Mouse (Mus musculus) frontal cortex, adult 2 months (tissue): Measurements from ENCODE around the gene Cavin4. TPM values are rescaled to one million over a fixed set of nuclear protein-coding genes. Genes with fewer than 3 reads are reported as not detected.
A peak's percentile ranks its signal among the peaks of the same experiment; 100 is the strongest.

Experiments used
- DNase-seq, 2 experiments: peaks; one replicate each; pipeline ENCODE4 v3.0.0; 2022; ENCODE audit warnings: low spot score in 1 of 2; ENCODE audit errors: extremely low spot score in 1 of 2
- polyA plus RNA-seq: library from polyadenylated mRNA; depleted of rRNA; stranded (reverse); fragments of >200 nt; gene quantifications from 2 replicates; pipeline ENCODE4 v1.2.3, GENCODE M21; 2012; rRNA removed

Gene Cavin4
- 1.1 and 1.4 TPM in 2 replicates for polyA plus RNA-seq

GRCm38 (mm10) chr4:48663271-48663670 is at the start of gene Cavin4:
Cavin4 (plus strand) TSS chr4:48663514.
- no peak for DNase-seq

- no peak for DNase-seq
Measured at GRCm38 (mm10) chr4:48615483-48615882, 47.8 kb upstream of the Cavin4 start.

- no peak for DNase-seq
Measured at GRCm38 (mm10) chr4:48617201-48617600, 46.1 kb upstream of the Cavin4 start.

GRCm38 (mm10) chr4:48620121-48620520 is 43.2 kb upstream of the Cavin4 start:
- no peak for DNase-seq

- no peak for DNase-seq
Measured at GRCm38 (mm10) chr4:48622246-48622645, 41.1 kb upstream of the Cavin4 start.

- no peak for DNase-seq
Measured at GRCm38 (mm10) chr4:48622946-48623345, 40.4 kb upstream of the Cavin4 start.

GRCm38 (mm10) chr4:48624961-48625360 is 38.4 kb upstream of the Cavin4 start:
- DNase-seq, result no peak

- no peak for DNase-seq
Measured at GRCm38 (mm10) chr4:48625836-48626235, 37.5 kb upstream of the Cavin4 start.

GRCm38 (mm10) chr4:48629445-48629844 is 33.9 kb upstream of the Cavin4 start:
- DNase-seq, result peak in 1 of 2 experiments; percentile 31

- DNase-seq, result no peak
Measured at GRCm38 (mm10) chr4:48633529-48633928, 29.8 kb upstream of the Cavin4 start.

GRCm38 (mm10) chr4:48634058-48634457 is 29.3 kb upstream of the Cavin4 start:
- no peak for DNase-seq

- DNase-seq, result no peak
Measured at GRCm38 (mm10) chr4:48636831-48637230, 26.5 kb upstream of the Cavin4 start.

- DNase-seq, result no peak
Measured at GRCm38 (mm10) chr4:48638132-48638531, 25.2 kb upstream of the Cavin4 start.

- DNase-seq, result no peak
Measured at GRCm38 (mm10) chr4:48639503-48639902, 23.8 kb upstream of the Cavin4 start.

GRCm38 (mm10) chr4:48643801-48644200 is 19.5 kb upstream of the Cavin4 start:
- DNase-seq, result peak; percentile 14 to 37

GRCm38 (mm10) chr4:48646143-48646542 is 17.2 kb upstream of the Cavin4 start:
- no peak for DNase-seq

- peak in 1 of 2 experiments; percentile 27 for DNase-seq
Measured at GRCm38 (mm10) chr4:48650617-48651360, 12.5 kb upstream of the Cavin4 start.

- DNase-seq, result no peak
Measured at GRCm38 (mm10) chr4:48654118-48654517, 9.2 kb upstream of the Cavin4 start.

GRCm38 (mm10) chr4:48656530-48656929 is 6.8 kb upstream of the Cavin4 start:
- no peak for DNase-seq

GRCm38 (mm10) chr4:48660144-48660543 is 3.2 kb upstream of the Cavin4 start:
- no peak for DNase-seq

- DNase-seq, result no peak
Measured at GRCm38 (mm10) chr4:48660619-48661575, 2.4 kb upstream of the Cavin4 start.
